Mouse (Mus musculus): ENCODE data around the gene Syn3. TPM values are rescaled to one million over a fixed set of nuclear protein-coding genes. Genes with fewer than 3 reads are reported as not detected.

Gene Syn3
- polyA plus RNA-seq, 1 experiment from 2014 or later: 1.3 TPM

GRCm38 (mm10) chr10:86065661-86066060 is 433.0 kb downstream of the Syn3 start:
- H3K4me2 ChIP-seq (replicated peaks; ENCODE audit: low read depth): no peak overlapping the region
- no peaks in the 10 kb centered on the region for H3K4me1 ChIP-seq (replicated peaks; ENCODE audit: control insufficient read depth, insufficient read depth)
- H3K9me3 ChIP-seq (ENCODE audit: control insufficient read depth, low read length): no peaks in the 10 kb centered on the region
- WGBS: 67% methylated on average over 1 of the region's 1 CpGs
- ATAC-seq (ENCODE audit: low FRiP score, low TSS enrichment): no peak
- H3K9ac ChIP-seq (ENCODE audit: low read length): no peak overlapping the region
- no peak overlapping the region for H3K4me3 ChIP-seq (ENCODE audit: low read depth, low read length)
- H3K27ac ChIP-seq (replicated peaks): no peak overlapping the region
- DNase-seq (ENCODE audit: low spot score): no peak
- TF ChIP-seq CTCF (IDR thresholded peaks at IDR 0.05; ENCODE audit: low read depth): no peak
- no peak for TF ChIP-seq EP300 (optimal IDR thresholded peaks at IDR 0.05)
- no peaks in the 10 kb centered on the region for H3K27me3 ChIP-seq (ENCODE audit: control insufficient read depth, insufficient read depth, low read length)
- no peaks in the 10 kb centered on the region for H3K36me3 ChIP-seq (ENCODE audit: control insufficient read depth, insufficient read depth, low read length)

GRCm38 (mm10) chr10:86064937-86065336 is 433.8 kb downstream of the Syn3 start:
- WGBS: 6% methylated on average over 4 of the region's 4 CpGs
- Histone ChIP-seq H3K4me2 (replicated peaks; ENCODE audit: low read depth) (no peak overlapping the region), H3K4me1 (replicated peaks; ENCODE audit: control insufficient read depth, insufficient read depth) (no peaks in the 10 kb centered on the region), H3K27me3 (ENCODE audit: control insufficient read depth, insufficient read depth, low read length) (no peaks in the 10 kb centered on the region), H3K4me3 (ENCODE audit: low read depth, low read length) (no peak overlapping the region), H3K9ac (ENCODE audit: low read length) (no peak overlapping the region), H3K27ac (replicated peaks) (no peak overlapping the region), H3K9me3 (ENCODE audit: control insufficient read depth, low read length) (no peaks in the 10 kb centered on the region), H3K36me3 (ENCODE audit: control insufficient read depth, insufficient read depth, low read length) (no peaks in the 10 kb centered on the region)
- DNase-seq (ENCODE audit: low spot score): peak; percentile 73
- ATAC-seq (ENCODE audit: low FRiP score, low TSS enrichment): peak; percentile 88
- TF ChIP-seq CTCF (IDR thresholded peaks at IDR 0.05; ENCODE audit: low read depth): peak; percentile 97
- TF ChIP-seq EP300 (optimal IDR thresholded peaks at IDR 0.05): no peak

- H3K27me3 ChIP-seq (ENCODE audit: control insufficient read depth, insufficient read depth, low read length): no peaks in the 10 kb centered on the region
- H3K36me3 ChIP-seq (ENCODE audit: control insufficient read depth, insufficient read depth, low read length): no peaks in the 10 kb centered on the region
- no peak overlapping the region for H3K9ac ChIP-seq (ENCODE audit: low read length)
- H3K27ac ChIP-seq (replicated peaks): no peak overlapping the region
- WGBS: 93% methylated on average over 8 of the region's 8 CpGs
- H3K4me2 ChIP-seq (replicated peaks; ENCODE audit: low read depth): no peak overlapping the region
- ATAC-seq (ENCODE audit: low FRiP score, low TSS enrichment) (no peak), DNase-seq (ENCODE audit: low spot score) (no peak)
- H3K4me1 ChIP-seq (replicated peaks; ENCODE audit: control insufficient read depth, insufficient read depth): no peaks in the 10 kb centered on the region
- no peak for TF ChIP-seq CTCF (IDR thresholded peaks at IDR 0.05; ENCODE audit: low read depth)
- TF ChIP-seq EP300 (optimal IDR thresholded peaks at IDR 0.05): no peak
- no peaks in the 10 kb centered on the region for H3K9me3 ChIP-seq (ENCODE audit: control insufficient read depth, low read length)
- H3K4me3 ChIP-seq (ENCODE audit: low read depth, low read length): no peak overlapping the region
Measured at GRCm38 (mm10) chr10:86063018-86063384, 435.7 kb downstream of the Syn3 start.

DNA sequence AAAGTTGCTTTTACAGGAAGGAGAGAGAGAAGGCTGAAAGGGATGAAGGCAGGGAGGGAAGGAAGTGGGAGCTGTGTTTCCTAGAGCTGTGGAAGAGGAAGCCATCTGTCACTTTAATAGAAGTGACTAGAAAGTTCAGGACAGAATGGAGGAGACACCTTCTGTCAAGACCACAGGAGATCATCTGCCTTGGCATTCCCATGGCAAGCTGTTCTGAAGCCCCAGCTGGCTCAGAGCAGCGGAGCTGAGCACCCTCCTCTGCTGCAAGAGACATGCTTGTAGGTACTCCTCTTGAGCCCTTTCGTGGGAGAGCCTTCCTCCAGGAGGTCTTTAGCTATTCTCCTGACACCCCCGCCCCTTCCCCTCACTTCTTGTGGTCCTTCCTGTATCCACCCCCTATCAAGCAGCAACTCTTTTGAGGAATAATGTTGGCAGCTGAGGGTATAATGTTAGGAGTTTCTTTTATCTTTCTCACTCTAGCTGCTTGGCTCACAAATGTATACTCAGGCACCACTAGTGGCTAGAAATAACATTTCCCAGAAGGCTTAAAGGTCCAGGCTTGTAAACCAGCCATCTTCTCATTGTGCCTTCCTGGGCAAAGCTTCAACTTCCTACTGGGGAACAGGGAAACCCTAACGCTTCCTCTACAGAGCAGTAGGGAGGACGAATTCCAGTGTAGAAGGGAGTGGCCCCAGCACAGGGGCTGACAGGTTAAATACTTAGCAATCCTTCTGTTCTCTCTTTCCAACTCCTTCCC is 436.3 kb downstream of the Syn3 start:
- no peak for ATAC-seq (ENCODE audit: low FRiP score, low TSS enrichment)
- no peak overlapping the region for H3K4me3 ChIP-seq (ENCODE audit: low read depth, low read length)
- no peak overlapping the region for H3K27ac ChIP-seq (replicated peaks)
- 51% methylated on average over 5 of the region's 5 CpGs for WGBS
- no peaks in the 10 kb centered on the region for H3K4me1 ChIP-seq (replicated peaks; ENCODE audit: control insufficient read depth, insufficient read depth)
- no peak overlapping the region for H3K4me2 ChIP-seq (replicated peaks; ENCODE audit: low read depth)
- DNase-seq (ENCODE audit: low spot score): no peak
- no peaks in the 10 kb centered on the region for H3K27me3 ChIP-seq (ENCODE audit: control insufficient read depth, insufficient read depth, low read length)
- TF ChIP-seq EP300 (optimal IDR thresholded peaks at IDR 0.05) (no peak), CTCF (IDR thresholded peaks at IDR 0.05; ENCODE audit: low read depth) (no peak)
- H3K36me3 ChIP-seq (ENCODE audit: control insufficient read depth, insufficient read depth, low read length): no peaks in the 10 kb centered on the region
- no peak overlapping the region for H3K9ac ChIP-seq (ENCODE audit: low read length)
- H3K9me3 ChIP-seq (ENCODE audit: control insufficient read depth, low read length): no peaks in the 10 kb centered on the region

DNA sequence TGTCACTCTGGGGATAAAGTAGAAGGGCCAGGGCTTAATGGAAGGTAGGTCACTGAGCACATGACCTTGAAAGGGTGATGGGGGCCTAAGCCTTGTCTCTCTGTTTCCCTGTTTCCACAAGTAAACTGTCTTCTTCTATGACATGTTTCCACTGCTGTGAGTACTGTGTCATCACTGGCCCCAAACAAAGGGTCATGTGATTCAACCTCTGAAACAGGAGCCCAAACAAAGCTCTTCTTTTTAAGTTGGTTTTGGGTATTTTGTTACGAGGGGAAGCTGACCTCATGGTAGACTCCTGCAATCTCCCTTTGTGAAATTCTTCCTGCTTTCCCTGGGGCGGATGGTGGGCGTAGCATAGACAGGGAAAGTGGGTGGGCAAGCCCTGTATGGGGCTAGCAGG is 438.4 kb downstream of the Syn3 start:
- no peaks in the 10 kb centered on the region; the same call in 1 of the 2 replicates for H3K36me3 ChIP-seq (ENCODE audit: control insufficient read depth, insufficient read depth, low read length)
- H3K9ac ChIP-seq (ENCODE audit: low read length): no peak overlapping the region
- TF ChIP-seq EP300 (optimal IDR thresholded peaks at IDR 0.05) (no peak), CTCF (IDR thresholded peaks at IDR 0.05; ENCODE audit: low read depth) (no peak)
- no peaks in the 10 kb centered on the region for H3K9me3 ChIP-seq (ENCODE audit: control insufficient read depth, low read length)
- 54% methylated on average over 3 of the region's 3 CpGs for WGBS
- no peak overlapping the region for H3K27ac ChIP-seq (replicated peaks)
- H3K4me3 ChIP-seq (ENCODE audit: low read depth, low read length): no peak overlapping the region
- no peak overlapping the region for H3K4me2 ChIP-seq (replicated peaks; ENCODE audit: low read depth)
- ATAC-seq (ENCODE audit: low FRiP score, low TSS enrichment) (no peak), DNase-seq (ENCODE audit: low spot score) (no peak)
- H3K27me3 ChIP-seq (ENCODE audit: control insufficient read depth, insufficient read depth, low read length): no peaks in the 10 kb centered on the region
- H3K4me1 ChIP-seq (replicated peaks; ENCODE audit: control insufficient read depth, insufficient read depth): no peaks in the 10 kb centered on the region

GRCm38 (mm10) chr10:86057712-86058111 is 441.0 kb downstream of the Syn3 start:
- no peaks in the 10 kb centered on the region for H3K27me3 ChIP-seq (ENCODE audit: control insufficient read depth, insufficient read depth, low read length)
- no peak overlapping the region for H3K4me2 ChIP-seq (replicated peaks; ENCODE audit: low read depth)
- no peaks in the 10 kb centered on the region for H3K9me3 ChIP-seq (ENCODE audit: control insufficient read depth, low read length)
- H3K27ac ChIP-seq (replicated peaks): no peak overlapping the region
- no peaks in the 10 kb centered on the region for H3K4me1 ChIP-seq (replicated peaks; ENCODE audit: control insufficient read depth, insufficient read depth)
- TF ChIP-seq EP300 (optimal IDR thresholded peaks at IDR 0.05) (no peak), CTCF (IDR thresholded peaks at IDR 0.05; ENCODE audit: low read depth) (no peak)
- H3K36me3 ChIP-seq (ENCODE audit: control insufficient read depth, insufficient read depth, low read length): no peaks in the 10 kb centered on the region; the same call in 1 of the 2 replicates
- 60% methylated on average over 2 of the region's 2 CpGs for WGBS
- H3K9ac ChIP-seq (ENCODE audit: low read length): no peak overlapping the region
- DNase-seq (ENCODE audit: low spot score) (no peak), ATAC-seq (ENCODE audit: low FRiP score, low TSS enrichment) (no peak)
- H3K4me3 ChIP-seq (ENCODE audit: low read depth, low read length): no peak overlapping the region
